Mouse (Mus musculus): ENCODE data around the gene Dio3.

DNA sequence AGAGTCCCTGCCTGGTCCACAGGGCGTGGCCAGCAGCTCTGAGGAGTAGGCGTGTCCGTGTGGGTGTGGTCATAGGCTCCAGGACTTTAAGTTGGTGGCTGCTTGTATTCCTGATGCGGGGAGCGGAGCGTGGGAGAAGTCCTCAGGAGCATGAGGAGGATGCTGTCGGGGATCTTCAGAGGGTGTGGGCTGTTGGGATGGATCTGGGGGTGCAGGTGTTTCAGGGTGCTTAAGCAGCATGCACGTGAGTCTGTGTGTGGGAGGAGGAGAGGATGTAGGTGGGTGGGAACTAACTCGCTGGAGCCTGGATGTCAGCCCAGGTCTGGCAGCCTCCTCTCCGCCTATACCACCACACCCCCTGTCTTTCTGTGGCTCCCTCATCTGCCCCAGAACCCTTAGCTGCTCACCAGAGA is 26.7 kb upstream of the Dio3 start:
- TF ChIP-seq POLR2A (IDR thresholded peaks at IDR 0.05; ENCODE audit: low read depth, low read length) = no peak
- TF ChIP-seq CTCF (IDR thresholded peaks at IDR 0.05; ENCODE audit: extremely low read depth, insufficient read depth, insufficient read length, insufficient replicate concordance) = no peak

Data from spleen, adult 2 months (tissue).